Mouse (Mus musculus): Measurements from ENCODE around the gene Chl1.

DNA sequence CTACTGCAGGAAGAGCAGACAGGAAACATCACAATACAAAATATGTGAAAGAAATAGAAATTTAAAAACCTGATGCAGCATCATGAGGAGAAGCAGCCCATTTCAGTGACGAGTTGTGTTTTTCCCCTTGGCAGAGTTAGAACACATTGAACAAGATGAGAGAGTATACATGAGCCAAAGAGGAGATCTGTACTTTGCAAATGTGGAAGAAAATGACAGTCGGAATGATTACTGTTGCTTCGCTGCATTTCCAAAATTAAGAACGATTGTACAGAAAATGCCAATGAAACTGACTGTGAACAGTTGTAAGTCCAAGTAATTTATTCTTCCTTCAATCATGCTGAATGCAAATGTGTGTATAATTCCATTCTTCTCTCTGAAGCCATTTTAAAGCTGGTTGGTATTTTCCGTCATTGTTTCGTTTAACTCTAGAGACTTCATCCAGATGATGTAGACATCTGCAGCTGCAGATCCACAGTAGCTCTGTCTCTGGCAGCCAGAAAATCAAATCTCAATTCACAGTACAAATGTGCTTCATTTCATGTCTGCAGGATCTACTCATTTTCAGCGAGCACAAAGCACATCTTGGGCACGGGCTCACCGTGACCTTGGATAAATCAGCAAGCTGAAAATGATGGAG lies 155.4 kb downstream of the Chl1 start:
- TF ChIP-seq ZNF384 (IDR thresholded peaks at IDR 0.05; ENCODE audit: low read depth, low read length) = no peak
- TF ChIP-seq CHD2 (IDR thresholded peaks at IDR 0.05; ENCODE audit: low read depth, low read length) = no peak
- no peak for TF ChIP-seq ZC3H11A (IDR thresholded peaks at IDR 0.05; ENCODE audit: borderline replicate concordance, low read depth, low read length)

Measured in ES-E14 (cell line).